Mouse (Mus musculus) forebrain, postnatal 0 days (tissue): Measurements from ENCODE around the gene Mael. TPM values are rescaled to one million over a fixed set of nuclear protein-coding genes. Genes with fewer than 3 reads are reported as not detected.

Experiments
- ATAC-seq: fragments of 200-750 bp; cut with Nextera tagmentation; 2 replicates; pipeline ENCODE4 v1.8.0; 2017; ENCODE audit warnings: mild to moderate bottlenecking, moderate library complexity
- DNase-seq: peaks from one replicate; pipeline ENCODE4 v3.0.0-alpha.2; 2015
- H3K27ac ChIP-seq: fragments of 300-500 bp; sonication (generic); 2 replicates; pipeline ENCODE4 v1.5.1; 2014; ENCODE audit warnings: low read depth, mild to moderate bottlenecking, antibody characterized with exemption, low read length, moderate library complexity, mixed read lengths
- H3K27me3 ChIP-seq: fragments of 300-500 bp; sonication (generic); 2 replicates; pipeline ENCODE4 v1.6.1; 2014; ENCODE audit warnings: mild to moderate bottlenecking, low read length, mixed read lengths; ENCODE audit not compliant: insufficient read depth
- H3K36me3 ChIP-seq: fragments of 300-500 bp; sonication (generic); 2 replicates; pipeline ENCODE4 v1.6.1; 2014; ENCODE audit warnings: mild to moderate bottlenecking, moderate library complexity; ENCODE audit not compliant: insufficient read depth
- H3K4me1 ChIP-seq: fragments of 300-500 bp; sonication (generic); 2 replicates; pipeline ENCODE4 v1.6.1; 2014; ENCODE audit warnings: antibody characterized with exemption; ENCODE audit not compliant: insufficient read depth
- H3K4me2 ChIP-seq: fragments of 300-500 bp; sonication (generic); 2 replicates; pipeline ENCODE4 v1.6.1; 2014; ENCODE audit warnings: low read depth, mild to moderate bottlenecking, moderate library complexity
- H3K4me3 ChIP-seq: fragments of 300-500 bp; sonication (generic); 2 replicates; pipeline ENCODE4 v1.5.1; 2014; ENCODE audit warnings: low read depth, low read length, mixed read lengths
- H3K9ac ChIP-seq: fragments of 300-500 bp; sonication (generic); 2 replicates; pipeline ENCODE4 v1.6.1; 2014; ENCODE audit warnings: mild to moderate bottlenecking
- H3K9me3 ChIP-seq: fragments of 300-500 bp; sonication (generic); 2 replicates; pipeline ENCODE4 v1.6.1; 2016; ENCODE audit warnings: low read length
- CTCF ChIP-seq: sonication (generic); IDR thresholded peaks from 2 replicates; pipeline ENCODE4 v1.5.1; 2016; ENCODE audit warnings: antibody characterized with exemption, control low read depth, low read depth
- WGBS: fragments of 180-500 bp; shearing (Covaris S2); extraction: QIAGEN DNeasy Blood & Tissue Kit; methylation state at CpG from one replicate; pipeline ENCODE4 v1.1.7; 2014; 5-methylcytosine and 5-hydroxymethylcytosine counted together
- polyA plus RNA-seq: library from polyadenylated mRNA; unstranded; fragments of >200 nt; fragmentation: Nextera tagmentation; extraction: Ambion mirVana; gene quantifications from 2 replicates; pipeline ENCODE4 v1.2.1, GENCODE M21; 2015
- total RNA-seq: library from RNA; depleted of rRNA; stranded (reverse); fragments of >200 nt; gene quantifications from 2 replicates; pipeline ENCODE4 v1.2.3, GENCODE M21; 2014

Gene Mael
- total and polyA plus RNA-seq, 2 experiments from 2014 or later: 0.10 TPM; not detected in 1

DNA sequence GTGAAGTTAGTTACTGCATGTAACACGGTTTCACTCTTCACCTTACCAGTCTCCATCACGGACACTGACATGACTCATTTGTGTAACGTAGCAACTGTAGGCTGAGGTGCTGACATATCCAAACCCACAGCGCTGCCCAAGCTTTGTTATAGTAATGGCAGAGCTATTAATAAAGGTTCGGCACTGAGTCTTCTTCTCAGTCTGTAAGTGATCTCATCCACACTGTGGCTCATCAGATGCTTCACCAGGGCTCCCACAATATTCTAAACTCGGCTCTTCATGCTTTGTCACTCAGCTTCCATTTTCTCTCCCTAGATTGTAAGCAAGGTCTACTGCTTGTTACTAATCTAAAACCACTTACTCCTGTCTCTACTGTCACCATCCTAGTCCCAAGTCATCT lies 29.2 kb downstream of the Mael start:
- DNase-seq (no peak), ATAC-seq (no peak)
- Histone ChIP-seq H3K36me3 (no peaks in the 10 kb centered on the region), H3K4me1 (no peaks in the 10 kb centered on the region), H3K4me3 (no peak overlapping the region), H3K27me3 (no peaks in the 10 kb centered on the region), H3K27ac (no peak overlapping the region), H3K4me2 (no peak overlapping the region), H3K9ac (no peak overlapping the region), H3K9me3 (no peaks in the 10 kb centered on the region)
- no peak for TF ChIP-seq CTCF
- 85% methylated on average over 6 of the region's 6 CpGs for WGBS

DNA sequence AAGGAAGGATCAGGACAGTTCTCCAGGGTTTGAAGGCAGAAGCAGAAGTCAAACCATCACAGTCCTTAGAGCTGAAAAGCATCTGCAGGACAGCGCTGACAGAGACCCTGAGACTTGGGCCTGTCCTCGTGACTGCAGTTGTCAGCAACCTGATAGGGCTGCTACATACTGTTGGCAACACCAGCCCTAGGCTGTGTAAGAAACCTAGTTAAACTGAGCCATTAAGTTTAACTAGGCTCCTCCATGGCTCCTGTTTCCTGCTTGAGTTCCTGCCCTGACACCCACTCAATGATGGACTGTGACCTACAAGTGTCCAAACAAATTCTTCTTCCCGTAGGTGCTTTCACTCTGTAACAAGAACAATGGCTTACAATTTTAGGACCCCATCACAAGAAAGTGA lies 33.4 kb downstream of the Mael start:
- DNase-seq: no peak
- H3K27me3 ChIP-seq: no peaks in the 10 kb centered on the region
- no peak overlapping the region for H3K4me2 ChIP-seq
- H3K9ac ChIP-seq: no peak overlapping the region
- ATAC-seq: no peak
- H3K4me3 ChIP-seq: no peak overlapping the region
- H3K36me3 ChIP-seq: no peaks in the 10 kb centered on the region
- no peaks in the 10 kb centered on the region for H3K4me1 ChIP-seq
- 85% methylated on average over 3 of the region's 3 CpGs for WGBS
- no peak for TF ChIP-seq CTCF
- no peaks in the 10 kb centered on the region for H3K9me3 ChIP-seq
- no peak overlapping the region for H3K27ac ChIP-seq

DNA sequence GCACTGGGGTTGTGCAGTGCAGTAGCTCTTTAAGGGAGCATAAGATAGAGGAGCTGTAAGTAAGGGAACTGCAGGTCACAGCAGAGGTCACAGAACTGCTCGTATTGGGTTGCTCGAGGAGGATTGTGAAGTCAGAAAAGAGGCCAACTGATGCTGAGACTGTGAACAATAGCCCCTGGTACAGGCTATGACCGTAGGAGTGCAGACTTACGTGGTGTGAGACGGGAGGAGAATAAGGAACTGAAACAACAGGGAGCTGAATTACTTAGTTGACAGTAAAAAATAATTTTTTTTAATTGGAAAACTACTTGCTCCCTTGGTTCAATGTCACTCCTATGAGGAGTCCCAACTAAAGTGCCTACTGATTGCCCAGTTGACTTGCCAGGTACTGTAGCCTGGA lies 34.4 kb downstream of the Mael start:
- DNase-seq (no peak), ATAC-seq (no peak)
- Histone ChIP-seq H3K36me3 (no peaks in the 10 kb centered on the region), H3K9ac (no peak overlapping the region), H3K27me3 (no peaks in the 10 kb centered on the region), H3K9me3 (no peaks in the 10 kb centered on the region), H3K4me3 (no peak overlapping the region), H3K27ac (no peak overlapping the region), H3K4me1 (no peaks in the 10 kb centered on the region), H3K4me2 (no peak overlapping the region)
- TF ChIP-seq CTCF: no peak
- WGBS: 36% methylated on average over 5 of the region's 5 CpGs

DNA sequence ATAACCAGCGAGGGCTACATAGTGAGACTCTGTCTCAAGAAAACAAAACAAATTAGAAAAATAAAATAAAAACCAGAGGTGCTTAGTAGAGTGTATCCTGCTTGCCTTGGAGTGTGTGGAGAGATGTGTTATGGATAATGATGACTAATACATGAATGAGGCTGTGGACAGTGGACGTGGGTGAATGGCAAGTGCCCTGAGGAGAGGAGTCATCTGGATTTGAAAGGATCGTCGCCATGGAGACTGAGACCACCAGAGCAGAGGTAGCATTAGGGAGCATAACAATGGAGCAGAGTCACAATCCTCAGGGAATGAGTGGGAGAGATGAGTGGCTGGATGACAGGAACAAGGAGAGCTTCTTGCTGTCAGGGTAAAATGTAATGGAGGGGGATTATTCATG lies 48.7 kb downstream of the Mael start:
- no peak for TF ChIP-seq CTCF
- ATAC-seq (no peak), DNase-seq (no peak)
- Histone ChIP-seq H3K4me2 (no peak overlapping the region), H3K36me3 (no peaks in the 10 kb centered on the region), H3K27me3 (no peaks in the 10 kb centered on the region), H3K9me3 (no peaks in the 10 kb centered on the region), H3K9ac (no peak overlapping the region), H3K27ac (no peak overlapping the region), H3K4me1 (no peaks in the 10 kb centered on the region), H3K4me3 (no peak overlapping the region)
- 70% methylated on average over 4 of the region's 4 CpGs for WGBS

DNA sequence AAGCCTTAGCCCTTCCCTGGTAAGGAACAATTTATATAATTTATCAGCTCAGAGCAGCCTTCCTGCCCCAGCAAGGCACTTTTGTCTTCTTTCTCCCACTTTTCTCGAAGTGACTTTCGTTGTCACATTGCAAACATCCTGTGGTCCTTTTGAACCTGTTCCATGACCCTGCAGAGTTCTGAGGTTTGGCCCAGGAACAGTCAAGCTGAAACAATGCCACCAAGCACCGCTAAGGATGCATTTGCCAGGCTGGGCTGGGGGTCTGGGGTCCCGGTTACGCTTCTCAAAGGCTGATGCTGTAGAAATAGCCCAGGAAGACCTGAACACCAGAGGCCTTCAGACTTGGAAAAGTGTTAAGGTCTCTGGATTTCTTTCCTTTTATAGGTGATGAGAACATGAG lies 53.2 kb downstream of the Mael start:
- Histone ChIP-seq H3K4me2 (no peak overlapping the region), H3K36me3 (no peaks in the 10 kb centered on the region), H3K27ac (no peak overlapping the region), H3K9me3 (no peaks in the 10 kb centered on the region), H3K4me1 (0 out of 2 replicates have a peak, but pooled peaks cover 9% of the 10 kb centered on the region), H3K9ac (no peak overlapping the region), H3K27me3 (no peaks in the 10 kb centered on the region), H3K4me3 (no peak overlapping the region)
- no peak for TF ChIP-seq CTCF
- no peak for ATAC-seq
- WGBS: 79% methylated on average over 5 of the region's 5 CpGs
- no peak for DNase-seq

DNA sequence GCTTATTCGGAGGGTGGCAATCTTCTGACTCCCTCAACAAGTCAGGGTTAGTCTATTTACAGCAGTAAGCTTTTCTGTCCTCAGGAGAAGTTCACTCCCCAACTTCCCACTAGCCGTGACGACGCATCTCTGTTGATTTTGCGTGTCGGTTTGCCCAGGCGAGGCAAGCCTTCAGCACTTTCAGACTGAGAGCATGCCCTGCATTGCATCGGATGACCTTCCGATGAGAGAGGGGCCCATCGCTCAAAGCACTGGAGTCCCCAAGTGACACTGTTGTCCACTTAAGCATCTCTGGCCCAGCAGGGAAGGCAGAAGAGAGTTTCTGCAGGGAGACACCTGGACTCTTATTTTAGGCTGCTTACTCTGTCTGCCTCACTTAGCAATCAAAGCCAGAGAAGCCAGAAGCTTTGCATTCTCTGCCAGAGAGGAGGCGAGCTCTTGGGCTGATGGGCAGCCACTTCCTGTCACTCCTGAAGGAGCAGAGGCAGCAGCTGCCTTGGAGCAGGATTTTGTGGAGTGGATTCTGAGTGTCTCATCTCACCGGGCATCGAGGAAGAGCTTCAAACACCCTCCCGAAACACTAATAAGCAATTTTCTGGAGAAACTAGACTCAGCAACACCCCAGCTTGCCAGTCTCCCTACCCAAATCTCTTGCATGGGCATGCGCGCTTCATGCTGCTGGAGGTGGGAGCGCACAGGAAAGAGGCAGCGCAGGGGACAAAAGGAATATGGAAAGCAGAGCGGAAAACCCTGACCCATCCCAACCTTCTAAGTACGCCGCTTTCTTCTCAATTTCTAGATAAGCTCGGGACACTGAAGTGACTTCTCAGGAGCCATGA lies 53.9 kb downstream of the Mael start:
- no peaks in the 10 kb centered on the region for H3K36me3 ChIP-seq
- 0 out of 2 replicates have a peak overlapping the region, but pooled peaks have one; percentile 35 for H3K27ac ChIP-seq
- 82% methylated on average over 22 of the region's 22 CpGs for WGBS
- H3K4me3 ChIP-seq: no peak overlapping the region
- ATAC-seq (no peak), DNase-seq (no peak)
- no peaks in the 10 kb centered on the region for H3K27me3 ChIP-seq
- H3K4me1 ChIP-seq: 0 out of 2 replicates have a peak, but pooled peaks cover 9% of the 10 kb centered on the region
- no peak for TF ChIP-seq CTCF
- no peaks in the 10 kb centered on the region for H3K9me3 ChIP-seq
- H3K4me2 ChIP-seq: no peak overlapping the region
- H3K9ac ChIP-seq: no peak overlapping the region

DNA sequence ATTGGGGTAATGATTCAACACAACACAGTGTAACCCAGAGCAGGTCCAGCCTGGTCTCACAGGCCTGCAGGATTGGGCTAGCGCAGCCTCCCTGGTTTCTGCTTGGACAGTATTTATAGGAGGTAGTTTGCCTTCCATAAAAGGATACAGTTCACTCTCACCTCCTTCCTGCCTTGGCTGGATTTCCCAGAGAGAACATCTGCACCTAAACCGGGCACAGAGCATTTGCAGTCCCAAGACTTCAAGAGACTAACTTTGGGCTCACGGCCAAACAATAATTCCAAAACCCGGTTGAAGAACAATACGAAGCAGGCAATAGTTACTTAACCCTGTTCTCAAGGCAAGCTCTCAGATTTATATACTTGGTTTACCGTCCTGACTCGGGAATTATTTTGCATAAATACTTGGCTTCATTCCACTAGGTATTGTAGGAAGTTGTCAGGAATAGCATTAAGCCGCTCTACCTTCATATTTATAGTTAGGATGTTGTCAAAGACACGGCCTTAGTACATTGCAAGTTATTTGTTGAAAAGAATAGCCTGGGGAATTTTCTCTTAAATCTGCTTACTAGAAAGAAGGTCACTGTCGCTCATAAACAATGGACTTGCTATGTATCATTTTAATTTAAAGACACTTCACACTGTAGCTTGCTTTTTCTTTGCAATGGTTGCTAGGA lies 55.5 kb downstream of the Mael start:
- ATAC-seq (peak; percentile 40), DNase-seq (peak; percentile 55)
- no peak overlapping the region for H3K9ac ChIP-seq
- WGBS: 36% methylated on average over 10 of the region's 10 CpGs
- 0 out of 2 replicates have a peak, but pooled peaks cover 9% of the 10 kb centered on the region for H3K4me1 ChIP-seq
- no peaks in the 10 kb centered on the region for H3K27me3 ChIP-seq
- H3K36me3 ChIP-seq: no peaks in the 10 kb centered on the region
- no peak for TF ChIP-seq CTCF
- H3K9me3 ChIP-seq: no peaks in the 10 kb centered on the region
- H3K4me3 ChIP-seq: no peak overlapping the region
- peak overlapping the region; percentile 30; the same call in 1 of the 2 replicates for H3K27ac ChIP-seq
- H3K4me2 ChIP-seq: no peak overlapping the region
